Mouse (Mus musculus) kidney, embryonic 16.5 days (tissue): ENCODE measurements around the gene Mbd5. TPM values are rescaled to one million over a fixed set of nuclear protein-coding genes. Genes with fewer than 3 reads are reported as not detected.

ENCODE experiments used
- ATAC-seq: fragments of 200-750 bp; cut with Nextera tagmentation; 2 replicates; pipeline ENCODE4 v1.8.0; 2017; ENCODE audit warnings: moderate TSS enrichment; ENCODE audit not compliant: low FRiP score, low TSS enrichment
- H3K27ac ChIP-seq: fragments of 300-500 bp; sonication (generic); 2 replicates; pipeline ENCODE4 v1.5.1; 2014; ENCODE audit warnings: low read length
- H3K27me3 ChIP-seq: fragments of 300-500 bp; sonication (generic); 2 replicates; pipeline ENCODE4 v1.6.1; 2014; ENCODE audit warnings: low read length, control low read depth, mixed read lengths; ENCODE audit not compliant: insufficient read depth
- H3K36me3 ChIP-seq: fragments of 300-500 bp; sonication (generic); 2 replicates; pipeline ENCODE4 v1.6.1; 2014; ENCODE audit warnings: low read length, control low read depth, mixed read lengths; ENCODE audit not compliant: insufficient read depth
- H3K4me1 ChIP-seq: fragments of 300-500 bp; sonication (generic); 2 replicates; pipeline ENCODE4 v1.6.1; 2014; ENCODE audit warnings: low read length, control low read depth, mixed read lengths; ENCODE audit not compliant: insufficient read depth
- H3K4me2 ChIP-seq: fragments of 300-500 bp; sonication (generic); replicated peaks from 2 replicates; pipeline ENCODE4 v1.6.1; 2014; ENCODE audit warnings: low read depth, low read length
- H3K4me3 ChIP-seq: fragments of 300-500 bp; sonication (generic); 2 replicates; pipeline ENCODE4 v1.5.1; 2014; ENCODE audit warnings: mild to moderate bottlenecking, low read length
- H3K9ac ChIP-seq: fragments of 300-500 bp; sonication (generic); replicated peaks from 2 replicates; pipeline ENCODE4 v1.6.1; 2014; ENCODE audit warnings: low read length
- H3K9me3 ChIP-seq: fragments of 300-500 bp; sonication (generic); 2 replicates; pipeline ENCODE4 v1.6.1; 2016; ENCODE audit warnings: low read length, control low read depth
- WGBS: fragments of 180-500 bp; shearing (Covaris S2); extraction: QIAGEN DNeasy Blood & Tissue Kit; methylation state at CpG from one replicate; pipeline ENCODE4 v1.1.7; 2014; 5-methylcytosine and 5-hydroxymethylcytosine counted together
- polyA plus RNA-seq: library from polyadenylated mRNA; unstranded; fragments of >200 nt; fragmentation: Nextera tagmentation; extraction: Ambion mirVana; gene quantifications from 2 replicates; pipeline ENCODE4 v1.2.1, GENCODE M21; 2015

Gene Mbd5
- polyA plus RNA-seq, 1 experiment from 2014 or later = 23.3 TPM

DNA sequence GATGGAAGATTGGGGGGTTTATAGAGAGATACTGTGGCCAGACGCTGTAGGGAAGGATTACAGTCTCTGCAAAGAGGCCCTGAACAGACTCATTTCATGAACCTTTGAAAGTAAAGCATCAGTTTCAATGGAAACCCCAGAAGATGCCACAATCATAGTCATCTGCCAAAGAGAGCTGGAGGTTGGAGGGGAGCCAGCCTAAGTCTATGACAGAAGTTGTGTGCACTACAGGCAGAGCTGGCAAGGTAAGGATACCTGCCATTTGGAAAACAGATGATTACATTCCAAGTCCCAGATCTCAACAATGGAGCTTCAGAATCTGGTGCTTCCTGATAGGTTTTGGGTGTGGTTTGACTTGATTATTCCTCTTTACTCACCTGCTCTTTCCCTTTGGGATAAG, 261.1 kb downstream of the Mbd5 start:
- Histone ChIP-seq H3K9ac (no peak overlapping the region), H3K36me3 (no peaks in the 10 kb centered on the region), H3K4me3 (no peak overlapping the region), H3K9me3 (no peaks in the 10 kb centered on the region), H3K27me3 (no peaks in the 10 kb centered on the region), H3K4me2 (no peak overlapping the region), H3K4me1 (no peaks in the 10 kb centered on the region), H3K27ac (no peak overlapping the region)
- 94% methylated on average over 1 of the region's 1 CpGs for WGBS
- ATAC-seq = no peak

DNA sequence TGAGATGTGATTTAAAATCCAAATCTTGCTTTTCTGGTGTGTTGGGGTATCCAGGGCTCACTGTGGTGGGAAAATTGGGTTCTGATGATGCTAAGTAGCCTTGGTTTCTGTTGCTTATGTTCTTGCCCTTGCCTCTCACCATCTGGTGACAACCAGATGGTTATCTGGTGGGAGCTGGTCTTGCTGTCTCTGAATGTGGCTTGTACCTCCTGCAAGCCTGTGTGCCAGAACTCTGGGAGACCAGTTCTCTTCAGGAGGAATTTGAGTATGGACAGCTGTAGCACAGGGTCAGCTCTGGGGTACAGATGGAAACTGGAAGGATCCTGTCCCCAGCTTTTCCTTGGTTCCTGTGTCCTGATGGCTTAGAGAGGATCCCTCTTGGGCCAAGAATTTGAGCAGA, 280.4 kb downstream of the Mbd5 start:
- no peak overlapping the region for H3K27ac ChIP-seq
- ATAC-seq = no peak
- no peaks in the 10 kb centered on the region for H3K4me1 ChIP-seq
- H3K36me3 ChIP-seq = no peaks in the 10 kb centered on the region
- no peaks in the 10 kb centered on the region for H3K27me3 ChIP-seq
- H3K9me3 ChIP-seq = no peaks in the 10 kb centered on the region
- H3K9ac ChIP-seq = no peak overlapping the region
- no peak overlapping the region for H3K4me3 ChIP-seq
- no peak overlapping the region for H3K4me2 ChIP-seq

DNA sequence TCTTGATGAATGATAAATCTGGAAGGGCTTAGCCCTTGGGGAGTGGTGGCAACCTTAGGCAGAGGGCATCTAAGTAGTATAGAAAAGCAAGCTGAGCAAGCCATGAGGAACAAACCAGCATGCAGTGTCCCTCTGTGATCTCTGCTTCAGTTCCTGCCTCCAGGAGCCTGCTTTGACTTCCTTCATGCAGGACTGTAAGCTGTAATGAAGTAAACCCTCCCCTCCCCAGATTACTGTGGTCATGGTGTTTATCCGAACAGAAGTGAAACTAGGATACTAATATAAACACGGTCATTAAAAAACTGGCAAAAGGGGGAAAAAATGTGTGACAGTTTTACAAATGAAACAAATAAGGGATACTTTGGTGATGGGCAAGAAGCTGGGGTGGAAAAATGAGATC, 284.8 kb downstream of the Mbd5 start:
- WGBS = 80% methylated on average over 2 of the region's 2 CpGs
- Histone ChIP-seq H3K27ac (no peak overlapping the region), H3K4me1 (no peaks in the 10 kb centered on the region), H3K9me3 (no peaks in the 10 kb centered on the region), H3K4me2 (no peak overlapping the region), H3K27me3 (no peaks in the 10 kb centered on the region), H3K4me3 (no peak overlapping the region), H3K36me3 (no peaks in the 10 kb centered on the region), H3K9ac (no peak overlapping the region)
- no peak for ATAC-seq

DNA sequence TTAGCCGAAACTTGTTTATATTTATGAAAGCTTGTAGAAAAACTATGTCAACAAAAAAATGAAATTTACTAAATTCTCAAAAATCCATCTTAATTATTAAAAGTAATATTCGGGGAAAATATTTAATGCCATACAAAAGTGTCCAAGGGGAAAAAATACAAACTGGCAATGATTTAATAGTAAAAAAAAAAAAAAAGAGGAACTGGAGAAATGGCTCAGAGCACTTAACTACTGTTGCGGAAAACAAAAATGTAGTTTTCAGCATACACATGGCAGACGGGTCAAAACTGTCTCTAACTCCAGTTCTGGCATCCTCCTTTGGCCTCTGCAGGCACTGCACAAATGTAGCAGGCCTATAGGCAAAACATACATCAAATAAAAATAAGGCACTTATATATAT, 292.4 kb downstream of the Mbd5 start:
- Histone ChIP-seq H3K27me3 (no peaks in the 10 kb centered on the region), H3K4me3 (no peak overlapping the region), H3K36me3 (no peaks in the 10 kb centered on the region), H3K4me2 (no peak overlapping the region), H3K4me1 (no peaks in the 10 kb centered on the region), H3K9ac (no peak overlapping the region), H3K27ac (no peak overlapping the region), H3K9me3 (no peaks in the 10 kb centered on the region)
- WGBS = 88% methylated on average over 4 of the region's 4 CpGs
- no peak for ATAC-seq

DNA sequence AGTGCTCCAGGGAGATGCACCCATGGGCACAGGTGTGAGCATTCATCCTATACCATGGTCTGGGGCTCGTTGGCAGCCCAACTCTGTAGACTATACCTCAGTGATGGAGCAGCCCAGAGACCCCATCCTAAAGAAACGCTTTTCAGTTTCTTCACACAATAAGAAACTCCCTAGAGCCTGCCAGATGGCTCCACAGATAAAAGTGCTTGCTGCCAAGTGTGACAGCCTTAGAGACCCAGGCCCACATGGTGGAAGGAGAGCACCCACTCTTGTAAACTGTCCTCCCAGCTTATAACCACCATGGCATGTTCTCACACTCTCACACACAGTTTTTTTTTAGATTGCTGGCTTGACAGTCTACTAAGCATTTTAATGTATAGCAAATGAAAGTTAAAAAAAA, 314.8 kb downstream of the Mbd5 start:
- no peak overlapping the region for H3K9ac ChIP-seq
- 74% methylated on average over 2 of the region's 2 CpGs for WGBS
- no peaks in the 10 kb centered on the region for H3K27me3 ChIP-seq
- ATAC-seq = no peak
- H3K4me3 ChIP-seq = no peak overlapping the region
- no peaks in the 10 kb centered on the region for H3K36me3 ChIP-seq
- no peak overlapping the region for H3K27ac ChIP-seq
- no peak overlapping the region for H3K4me2 ChIP-seq
- H3K9me3 ChIP-seq = no peaks in the 10 kb centered on the region
- H3K4me1 ChIP-seq = no peaks in the 10 kb centered on the region

DNA sequence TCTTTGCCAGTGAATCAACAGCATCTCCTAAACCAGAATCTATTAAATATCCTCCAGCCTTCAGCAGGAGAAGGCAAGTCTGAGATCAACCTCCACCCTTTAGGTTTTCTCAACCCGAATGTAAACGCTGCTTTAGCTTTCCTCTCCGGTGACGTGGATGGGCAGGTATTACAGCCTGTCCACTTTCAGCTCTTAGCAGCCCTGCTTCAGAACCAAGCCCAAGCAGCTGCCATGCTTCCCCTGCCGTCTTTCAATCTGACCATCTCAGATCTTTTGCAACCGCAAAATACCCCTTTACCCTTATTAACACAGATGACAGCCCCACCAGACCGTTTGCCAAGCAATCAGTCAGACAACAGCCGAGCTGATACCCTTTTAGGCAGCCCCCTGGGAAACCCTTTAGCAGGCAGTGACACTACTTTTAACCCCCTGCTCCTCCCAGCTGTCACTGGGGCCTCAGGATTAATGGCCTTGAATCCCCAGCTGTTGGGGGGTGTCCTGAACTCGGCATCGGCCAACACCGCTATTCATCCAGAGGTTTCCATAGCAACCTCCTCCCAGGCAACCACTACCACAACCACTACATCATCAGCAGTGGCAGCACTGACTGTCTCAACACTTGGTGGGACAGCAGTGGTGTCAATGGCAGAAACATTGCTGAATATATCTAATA, 323.1 kb downstream of the Mbd5 start:
- H3K4me1 ChIP-seq = no peaks in the 10 kb centered on the region
- WGBS = 30% methylated on average over 11 of the region's 11 CpGs
- no peaks in the 10 kb centered on the region for H3K36me3 ChIP-seq
- no peak overlapping the region for H3K9ac ChIP-seq
- H3K4me2 ChIP-seq = no peak overlapping the region
- H3K27me3 ChIP-seq = no peaks in the 10 kb centered on the region
- ATAC-seq = peak; percentile 31; the same call in 1 of the 2 replicates
- H3K4me3 ChIP-seq = no peak overlapping the region
- no peaks in the 10 kb centered on the region for H3K9me3 ChIP-seq
- H3K27ac ChIP-seq = no peak overlapping the region

DNA sequence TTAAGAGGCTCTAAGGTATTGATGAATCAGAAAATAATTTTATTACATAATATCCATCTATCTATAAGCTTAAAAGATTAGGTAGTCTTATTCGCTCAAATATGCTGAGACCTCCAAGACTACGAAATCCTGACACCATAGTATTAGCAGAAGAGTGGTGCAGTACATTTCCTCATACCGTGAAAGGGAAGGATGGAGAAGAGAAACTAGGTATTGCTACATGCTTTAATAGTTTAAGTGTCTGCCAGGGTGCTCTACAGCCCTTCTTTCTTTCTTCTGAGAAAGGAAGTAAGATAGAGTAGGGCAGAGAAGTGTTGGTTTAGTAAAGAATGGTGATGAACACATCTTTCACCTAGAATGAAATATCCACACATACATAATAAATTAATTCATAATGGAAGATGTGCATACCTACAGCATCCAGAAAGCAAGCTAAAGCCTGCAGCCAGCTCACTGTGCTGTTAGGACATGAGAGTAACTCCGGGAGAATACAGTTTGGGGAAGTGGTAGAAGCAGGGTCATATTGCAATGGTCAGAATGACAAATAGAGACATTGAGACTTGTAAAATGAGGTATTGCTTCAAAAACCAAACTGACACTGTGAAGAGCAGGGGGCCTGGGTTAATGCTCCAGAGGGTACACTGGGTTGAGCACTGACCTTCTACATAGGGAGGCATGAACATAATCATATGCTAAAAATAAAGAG, 326.9 kb downstream of the Mbd5 start:
- no peaks in the 10 kb centered on the region for H3K36me3 ChIP-seq
- H3K9me3 ChIP-seq = no peaks in the 10 kb centered on the region
- H3K4me1 ChIP-seq = no peaks in the 10 kb centered on the region
- H3K9ac ChIP-seq = no peak overlapping the region
- no peak overlapping the region for H3K27ac ChIP-seq
- no peaks in the 10 kb centered on the region for H3K27me3 ChIP-seq
- ATAC-seq = no peak
- no peak overlapping the region for H3K4me2 ChIP-seq
- 89% methylated on average over 4 of the region's 4 CpGs for WGBS
- H3K4me3 ChIP-seq = no peak overlapping the region

DNA sequence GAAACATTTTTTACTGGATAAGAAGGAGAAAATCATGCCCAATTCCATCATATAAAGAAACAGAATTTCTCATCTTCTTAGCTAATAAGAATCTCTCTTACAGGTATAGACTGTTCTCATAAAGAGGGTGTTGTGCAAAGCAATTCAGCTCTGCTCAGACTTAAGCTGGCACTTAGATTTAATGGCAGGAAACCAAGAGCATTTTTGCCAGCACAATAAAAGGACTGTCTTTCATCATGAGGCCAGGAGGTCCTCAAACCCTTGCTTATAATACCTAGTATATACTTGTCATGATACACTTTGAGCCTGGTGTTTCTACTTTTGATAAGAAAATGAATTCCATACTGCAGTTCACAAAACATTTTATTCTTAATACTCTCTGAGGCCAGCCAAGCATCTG, 331.2 kb downstream of the Mbd5 start:
- H3K4me2 ChIP-seq = no peak overlapping the region
- no peak overlapping the region for H3K9ac ChIP-seq
- no peaks in the 10 kb centered on the region for H3K9me3 ChIP-seq
- ATAC-seq = no peak
- no peaks in the 10 kb centered on the region for H3K36me3 ChIP-seq
- no peak overlapping the region for H3K4me3 ChIP-seq
- H3K27ac ChIP-seq = no peak overlapping the region
- H3K27me3 ChIP-seq = no peaks in the 10 kb centered on the region
- no peaks in the 10 kb centered on the region for H3K4me1 ChIP-seq

DNA sequence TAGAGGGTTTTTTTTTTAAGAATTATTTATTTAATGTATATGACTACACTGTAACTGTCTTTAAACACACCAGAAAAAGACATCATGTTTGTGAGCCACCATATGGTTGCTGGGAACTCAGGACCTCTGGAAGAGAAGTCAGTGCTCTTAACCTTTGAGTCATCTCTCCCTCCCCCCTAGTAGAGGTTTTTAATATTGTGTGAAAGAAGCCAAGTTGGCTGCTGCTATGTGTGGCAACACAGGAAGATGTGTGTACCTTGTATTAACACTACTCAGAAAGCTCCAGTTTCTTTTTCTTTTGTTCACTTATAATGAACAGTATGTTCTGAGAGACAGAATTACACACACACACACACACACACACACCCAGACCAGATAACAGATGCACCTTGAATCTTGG, 334.3 kb downstream of the Mbd5 start:
- Histone ChIP-seq H3K4me2 (no peak overlapping the region), H3K27ac (no peak overlapping the region), H3K9me3 (no peaks in the 10 kb centered on the region), H3K4me1 (no peaks in the 10 kb centered on the region), H3K27me3 (no peaks in the 10 kb centered on the region), H3K9ac (no peak overlapping the region), H3K36me3 (no peaks in the 10 kb centered on the region), H3K4me3 (no peak overlapping the region)
- ATAC-seq = no peak

DNA sequence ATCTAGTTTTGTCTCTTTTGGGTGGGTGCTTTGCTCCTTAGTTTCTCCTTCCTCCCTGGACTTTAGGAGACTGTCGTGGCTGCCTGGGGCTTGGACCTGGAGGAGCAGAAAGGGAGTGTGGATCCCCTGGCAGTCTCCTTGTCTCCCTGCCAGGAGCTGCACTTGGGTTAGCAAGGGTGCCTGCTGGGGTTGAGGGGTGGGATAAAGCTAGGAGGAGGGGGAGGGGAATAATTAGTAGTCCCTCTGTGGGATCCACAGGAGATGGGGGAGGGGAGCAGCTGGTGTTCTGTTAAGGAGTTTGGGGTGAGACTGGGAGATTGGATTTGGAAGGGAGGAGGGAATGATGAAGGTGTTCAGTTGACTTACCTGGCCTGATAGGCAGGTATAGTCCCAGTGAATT, 337.7 kb downstream of the Mbd5 start:
- Histone ChIP-seq H3K4me3 (no peak overlapping the region), H3K9me3 (no peaks in the 10 kb centered on the region), H3K9ac (no peak overlapping the region), H3K27me3 (no peaks in the 10 kb centered on the region), H3K4me1 (no peaks in the 10 kb centered on the region), H3K4me2 (no peak overlapping the region), H3K36me3 (0 out of 2 replicates have a peak, but pooled peaks cover 4% of the 10 kb centered on the region), H3K27ac (no peak overlapping the region)
- ATAC-seq = no peak
- WGBS = 10% methylated on average over 1 of the region's 1 CpGs
